Mouse (Mus musculus): ENCODE measurements around the gene Efna4.

DNA sequence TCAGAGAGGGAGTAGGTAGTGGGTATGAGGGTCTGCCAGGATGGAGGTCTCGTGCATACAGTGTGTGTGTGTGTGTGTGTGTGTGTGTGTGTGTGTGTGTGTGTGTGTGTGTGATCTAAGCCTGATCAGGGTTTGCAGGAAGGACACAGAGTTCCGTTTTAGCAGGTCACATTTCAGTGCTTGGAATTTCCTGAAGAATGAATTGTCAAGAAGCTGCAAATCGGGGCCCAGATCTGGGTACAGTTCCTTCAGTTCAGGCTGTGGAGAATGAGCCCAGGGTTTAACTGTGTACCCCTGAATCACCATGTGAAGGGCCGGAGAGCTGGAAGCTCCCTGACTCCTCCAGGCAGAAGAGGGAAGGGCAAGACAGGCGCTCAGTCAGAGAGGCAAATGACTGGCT lies 50.5 kb downstream of the Efna4 start:
- TF ChIP-seq CTCF (IDR thresholded peaks at IDR 0.05; ENCODE audit: borderline replicate concordance, insufficient read depth, low read depth, low read length) (no peak), POLR2A (IDR thresholded peaks at IDR 0.05; ENCODE audit: borderline replicate concordance, insufficient read depth, low read length) (no peak)
